Mouse (Mus musculus) lung, embryonic 14.5 days (tissue): ENCODE measurements around the gene Slc4a8. TPM values are rescaled to one million over a fixed set of nuclear protein-coding genes. Genes with fewer than 3 reads are reported as not detected.
A peak's percentile ranks its signal among the peaks of the same experiment; 100 is the strongest.

Experiments
- ATAC-seq: fragments of 200-750 bp; cut with Nextera tagmentation; 2 replicates; pipeline ENCODE4 v1.8.0; 2017; ENCODE audit warnings: mild to moderate bottlenecking, moderate TSS enrichment, moderate library complexity; ENCODE audit not compliant: insufficient read depth
- DNase-seq: peaks from one replicate; pipeline ENCODE4 v3.0.0-alpha.2; 2015
- H3K27ac ChIP-seq: fragments of 300-500 bp; sonication (generic); 2 replicates; pipeline ENCODE4 v1.5.1; 2014; ENCODE audit warnings: low read depth, mild to moderate bottlenecking, moderate library complexity
- H3K27me3 ChIP-seq: fragments of 300-500 bp; sonication (generic); 2 replicates; pipeline ENCODE4 v1.6.1; 2014; ENCODE audit warnings: low read length, control low read depth; ENCODE audit not compliant: insufficient read depth
- H3K36me3 ChIP-seq: fragments of 300-500 bp; sonication (generic); 2 replicates; pipeline ENCODE4 v1.6.1; 2014; ENCODE audit warnings: control low read depth; ENCODE audit not compliant: insufficient read depth
- H3K4me1 ChIP-seq: fragments of 300-500 bp; sonication (generic); 2 replicates; pipeline ENCODE4 v1.6.1; 2014; ENCODE audit warnings: antibody characterized with exemption, control low read depth; ENCODE audit not compliant: insufficient read depth
- H3K4me2 ChIP-seq: fragments of 300-500 bp; sonication (generic); 2 replicates; pipeline ENCODE4 v1.6.1; 2014; ENCODE audit warnings: mild to moderate bottlenecking
- H3K4me3 ChIP-seq: fragments of 300-500 bp; sonication (generic); 2 replicates; pipeline ENCODE4 v1.5.1; 2014; ENCODE audit warnings: low read depth, low read length
- H3K9ac ChIP-seq: fragments of 300-500 bp; sonication (generic); 2 replicates; pipeline ENCODE4 v1.6.1; 2014
- H3K9me3 ChIP-seq: fragments of 300-500 bp; sonication (generic); 2 replicates; pipeline ENCODE4 v1.6.1; 2016; ENCODE audit warnings: low read depth, low read length, control low read depth
- CTCF ChIP-seq: IDR thresholded peaks from 2 replicates; pipeline ENCODE4 v1.5.1; 2016; ENCODE audit warnings: antibody characterized with exemption, low read depth
- WGBS: fragments of 180-500 bp; shearing (Covaris S2); extraction: QIAGEN DNeasy Blood & Tissue Kit; methylation state at CpG from one replicate; pipeline ENCODE4 v1.1.7; 2014; 5-methylcytosine and 5-hydroxymethylcytosine counted together
- polyA plus RNA-seq: library from polyadenylated mRNA; unstranded; fragments of >200 nt; fragmentation: Nextera tagmentation; extraction: Ambion mirVana; gene quantifications from 2 replicates; pipeline ENCODE4 v1.2.1, GENCODE M21; 2014

The Slc4a8 gene
- polyA plus RNA-seq, 1 experiment from 2014 or later: 2.5 TPM

GRCm38 (mm10) chr15:100731081-100731480 is 30.5 kb upstream of the Slc4a8 start:
- TF ChIP-seq CTCF: no peak
- no peaks in the 10 kb centered on the region for H3K36me3 ChIP-seq
- no peak overlapping the region for H3K4me3 ChIP-seq
- DNase-seq (no peak), ATAC-seq (no peak)
- H3K4me1 ChIP-seq: no peaks in the 10 kb centered on the region
- no peak overlapping the region for H3K4me2 ChIP-seq
- no peak overlapping the region for H3K9ac ChIP-seq
- no peaks in the 10 kb centered on the region for H3K9me3 ChIP-seq
- 24% methylated on average over 9 of the region's 9 CpGs for WGBS
- peaks cover 41% of the 10 kb centered on the region for H3K27me3 ChIP-seq
- H3K27ac ChIP-seq: no peak overlapping the region

GRCm38 (mm10) chr15:100732580-100732979 is 29.0 kb upstream of the Slc4a8 start:
- Histone ChIP-seq H3K4me3 (no peak overlapping the region), H3K27ac (no peak overlapping the region), H3K9me3 (no peaks in the 10 kb centered on the region), H3K27me3 (peaks cover 34% of the 10 kb centered on the region), H3K36me3 (no peaks in the 10 kb centered on the region), H3K9ac (no peak overlapping the region), H3K4me1 (no peaks in the 10 kb centered on the region), H3K4me2 (no peak overlapping the region)
- DNase-seq (peak; percentile 58), ATAC-seq (peak; percentile 31; the same call in 1 of the 2 replicates)
- 13% methylated on average over 5 of the region's 5 CpGs for whole genome bisulfite sequencing
- TF ChIP-seq CTCF: no peak

GRCm38 (mm10) chr15:100735095-100735952 is 26.2 kb upstream of the Slc4a8 start:
- DNase-seq: no peak
- 85% methylated on average over 14 of the region's 15 CpGs for WGBS

DNA sequence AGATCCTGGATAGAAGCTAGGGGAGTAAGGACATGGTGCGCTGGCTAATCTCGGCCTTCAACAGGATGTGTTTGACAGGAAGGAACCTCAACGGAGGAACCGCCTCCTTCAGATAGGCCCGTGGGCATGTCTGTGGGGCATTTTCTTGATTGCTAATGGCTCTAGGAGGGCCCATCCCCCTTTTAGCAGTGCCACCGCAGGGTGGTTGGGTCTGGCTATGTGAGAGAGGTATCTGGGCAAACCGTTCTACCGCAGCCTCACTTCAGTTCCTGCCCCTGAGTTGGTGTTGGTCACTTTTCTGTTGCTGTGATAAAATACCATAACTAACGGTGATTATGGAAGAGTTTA is 25.6 kb upstream of the Slc4a8 start:
- Histone ChIP-seq H3K4me3 (no peak overlapping the region), H3K27ac (no peak overlapping the region), H3K4me2 (no peak overlapping the region), H3K36me3 (no peaks in the 10 kb centered on the region), H3K9ac (no peak overlapping the region), H3K4me1 (no peaks in the 10 kb centered on the region), H3K27me3 (peaks cover under 1% of the 10 kb centered on the region; the same call in 1 of the 2 replicates), H3K9me3 (no peaks in the 10 kb centered on the region)
- DNase-seq (no peak), ATAC-seq (no peak)
- WGBS: 77% methylated on average over 9 of the region's 9 CpGs
- TF ChIP-seq CTCF: no peak

More at GRCm38 (mm10) chr15:100735095-100735952, 26.2 kb upstream of the Slc4a8 start:
- no peak for ATAC-seq
- Histone ChIP-seq H3K4me2 (no peak overlapping the region), H3K36me3 (no peaks in the 10 kb centered on the region), H3K27ac (no peak overlapping the region), H3K27me3 (peaks cover 7% of the 10 kb centered on the region; the same call in 1 of the 2 replicates), H3K4me3 (no peak overlapping the region), H3K4me1 (no peaks in the 10 kb centered on the region), H3K9ac (no peak overlapping the region), H3K9me3 (no peaks in the 10 kb centered on the region)
- no peak for TF ChIP-seq CTCF

GRCm38 (mm10) chr15:100737667-100738066 is 23.9 kb upstream of the Slc4a8 start:
- no peak overlapping the region for H3K27ac ChIP-seq
- ATAC-seq (no peak), DNase-seq (no peak)
- H3K9ac ChIP-seq: no peak overlapping the region
- no peaks in the 10 kb centered on the region for H3K27me3 ChIP-seq
- WGBS: 94% methylated on average over 3 of the region's 3 CpGs
- H3K4me1 ChIP-seq: no peaks in the 10 kb centered on the region
- H3K4me2 ChIP-seq: no peak overlapping the region
- no peaks in the 10 kb centered on the region for H3K9me3 ChIP-seq
- H3K36me3 ChIP-seq: no peaks in the 10 kb centered on the region
- no peak for TF ChIP-seq CTCF
- no peak overlapping the region for H3K4me3 ChIP-seq

- no peak overlapping the region for H3K4me2 ChIP-seq
- 74% methylated on average over 7 of the region's 7 CpGs for WGBS
- TF ChIP-seq CTCF: no peak
- no peak overlapping the region for H3K27ac ChIP-seq
- no peaks in the 10 kb centered on the region for H3K36me3 ChIP-seq
- no peak overlapping the region for H3K9ac ChIP-seq
- DNase-seq: no peak
- no peak overlapping the region for H3K4me3 ChIP-seq
- no peak for ATAC-seq
- no peaks in the 10 kb centered on the region for H3K27me3 ChIP-seq
- H3K4me1 ChIP-seq: no peaks in the 10 kb centered on the region
- no peaks in the 10 kb centered on the region for H3K9me3 ChIP-seq
Observed at GRCm38 (mm10) chr15:100738351-100738781, 23.2 kb upstream of the Slc4a8 start.

DNA sequence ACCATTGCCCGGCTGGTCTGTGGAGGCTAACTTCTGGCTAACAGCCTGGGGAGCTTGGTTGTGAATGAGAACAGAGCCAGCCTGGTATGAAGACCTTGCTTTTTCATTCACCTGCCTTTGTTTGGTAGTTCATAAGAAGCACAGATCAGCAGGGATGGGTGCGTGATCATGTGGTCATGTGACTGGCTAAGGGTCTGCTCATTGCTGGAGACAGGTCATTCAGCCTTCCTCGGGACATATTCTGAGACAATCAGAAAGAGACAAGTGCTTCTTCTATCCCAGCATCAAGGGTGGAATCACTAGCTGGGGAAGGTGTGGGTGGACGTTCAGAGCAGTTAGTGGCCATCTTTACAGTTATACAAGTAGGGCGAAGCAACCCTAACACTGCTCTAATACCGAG is 22.1 kb upstream of the Slc4a8 start:
- no peaks in the 10 kb centered on the region for H3K4me1 ChIP-seq
- 82% methylated on average over 6 of the region's 6 CpGs for WGBS
- ATAC-seq (no peak), DNase-seq (no peak)
- no peak overlapping the region for H3K27ac ChIP-seq
- no peaks in the 10 kb centered on the region for H3K27me3 ChIP-seq
- H3K9ac ChIP-seq: no peak overlapping the region
- no peak for TF ChIP-seq CTCF
- no peaks in the 10 kb centered on the region for H3K36me3 ChIP-seq
- H3K9me3 ChIP-seq: no peaks in the 10 kb centered on the region
- no peak overlapping the region for H3K4me2 ChIP-seq
- H3K4me3 ChIP-seq: no peak overlapping the region
